Mouse (Mus musculus): Measurements from ENCODE around the gene Asf1b.

Asf1b gene

GRCm38 (mm10) chr8:84012499-84013165 is 57.3 kb downstream of the Asf1b start:
- DNase-seq (ENCODE audit: low read depth in 2 of 2, low spot score in 2 of 2), result no peak

DNA sequence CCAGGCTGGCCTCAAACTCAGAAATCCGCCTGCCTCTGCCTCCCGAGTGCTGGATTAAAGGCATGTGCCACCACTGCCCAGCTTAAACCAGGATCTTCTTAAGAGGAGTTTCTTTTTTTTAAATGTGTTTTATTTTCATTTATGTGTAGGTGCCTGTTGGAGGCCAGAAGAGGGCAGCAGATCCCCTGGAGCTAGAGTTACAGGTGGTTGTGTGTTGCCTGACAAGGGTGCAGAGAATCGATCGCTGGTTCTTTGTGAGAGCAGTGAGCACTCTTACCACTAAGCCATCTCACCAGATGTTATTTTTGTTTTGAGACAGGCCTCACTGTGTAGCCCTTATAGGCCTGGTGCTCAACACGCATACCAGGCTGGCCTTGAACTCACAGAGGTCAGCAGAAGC is 60.5 kb downstream of the Asf1b start:
- DNase-seq (ENCODE audit: low read depth in 2 of 2, low spot score in 2 of 2), result no peak

DNA sequence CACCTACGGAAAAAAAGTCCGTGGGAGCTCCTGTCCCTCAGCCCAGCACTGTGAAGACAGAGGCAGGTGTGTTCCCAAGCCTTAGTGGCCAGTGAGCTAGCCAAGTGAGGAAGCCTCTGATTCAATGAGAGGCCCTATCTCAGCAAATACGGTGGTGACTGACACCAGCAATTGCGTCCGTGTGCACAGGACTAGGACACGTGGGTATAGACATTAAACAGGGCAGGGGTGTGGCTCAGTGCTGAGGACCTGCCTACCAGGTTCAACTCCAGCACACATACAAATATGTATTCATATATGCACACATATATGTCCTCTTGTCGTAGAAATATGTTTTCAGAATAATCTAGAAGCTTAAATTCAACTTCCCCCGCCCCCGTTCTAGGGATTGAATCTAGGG is 64.4 kb downstream of the Asf1b start:
- DNase-seq (ENCODE audit: low read depth in 2 of 2, low spot score in 2 of 2), result no peak
